Mouse (Mus musculus) megakaryocyte, embryonic 14.5 days (primary cell): ENCODE measurements at regions not wholly inside any gene's neighbourhood (a gene's known extent, or its start where the extent isn't known, plus 50 kb on each side); places are given as distances from the start of the nearest gene placed in this dataset.

ENCODE experiments used
- FLI1 ChIP-seq: IDR thresholded peaks from 2 replicates; pipeline ENCODE4 v1.6.1; 2012; ENCODE audit warnings: low read length, inconsistent platforms, mixed read lengths
- GATA1 ChIP-seq: IDR thresholded peaks from 3 replicates; pipeline ENCODE4 v1.6.1; 2012; ENCODE audit warnings: mixed read lengths, low read length, inconsistent platforms, borderline replicate concordance

DNA sequence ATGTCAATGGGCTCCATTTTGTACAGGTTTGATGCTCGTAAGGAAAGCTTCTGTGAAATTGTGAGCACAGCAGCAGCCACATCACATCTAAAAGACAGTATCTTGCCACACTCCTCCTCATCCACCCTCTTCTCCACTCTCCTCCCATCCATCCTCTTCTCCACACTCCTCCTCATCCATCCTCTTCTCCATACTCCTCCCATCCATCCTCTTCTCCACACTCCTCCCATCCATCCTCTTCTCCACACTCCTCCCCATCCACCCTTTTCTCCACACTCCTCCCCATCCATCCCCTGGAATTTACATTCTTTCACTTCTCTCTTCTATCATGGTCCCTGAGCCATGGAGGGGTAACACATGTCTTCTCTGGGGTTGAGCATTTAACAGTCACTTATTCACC lies 116.7 kb upstream of the Dnajc1 start:
- TF ChIP-seq GATA1 = no peak
- TF ChIP-seq FLI1 = no peak
